Mouse (Mus musculus) myocyte (in vitro differentiated cells): ENCODE data around the gene Dmac2.

ENCODE experiments used
- CEBPB ChIP-seq: IDR thresholded peaks from 2 replicates; pipeline ENCODE4 v1.6.1; 2011; ENCODE audit warnings: mild to moderate bottlenecking, moderate library complexity; ENCODE audit not compliant: poor library complexity, insufficient read depth, severe bottlenecking
- E2F4 ChIP-seq: IDR thresholded peaks from one replicate; pipeline ENCODE4 v1.6.1; 2011; ENCODE audit warnings: mild to moderate bottlenecking, control low read depth, moderate library complexity; ENCODE audit not compliant: insufficient read depth
- MYOG ChIP-seq, 3 experiments: IDR thresholded peaks; one replicate each; pipeline ENCODE4 v1.6.1; 2011; ENCODE audit warnings: control low read depth in 2 of 3, low read depth in 2 of 3, mild to moderate bottlenecking in 2 of 3; ENCODE audit not compliant: insufficient read length in 2 of 3, control insufficient read depth in 1 of 3, insufficient read depth in 1 of 3
- POLR2A ChIP-seq: IDR thresholded peaks from one replicate; pipeline ENCODE4 v1.6.1; 2011; ENCODE audit warnings: low read depth, mild to moderate bottlenecking, control low read depth, moderate library complexity; ENCODE audit not compliant: insufficient read length
- TCF12 ChIP-seq: IDR thresholded peaks from one replicate; pipeline ENCODE4 v1.6.1; 2011; ENCODE audit warnings: mild to moderate bottlenecking, control low read depth; ENCODE audit not compliant: poor library complexity, insufficient read depth, severe bottlenecking

GRCm38 (mm10) chr7:25620751-25621150 lies 1.5 kb downstream of the Dmac2 start:
- TF ChIP-seq TCF12 (no peak), CEBPB (no peak), POLR2A (no peak), MYOG (IDR thresholded peaks at IDR 0.05; ENCODE audit: control insufficient read depth in 1 of 3, insufficient read depth in 1 of 3, insufficient read length in 2 of 3, low read depth in 2 of 3) (no peak), E2F4 (no peak)
